Mouse (Mus musculus): ENCODE measurements at regions not wholly inside any gene's neighbourhood (a gene's known extent, or its start where the extent isn't known, plus 50 kb on each side); places are given as distances from the start of the nearest gene placed in this dataset.

DNA sequence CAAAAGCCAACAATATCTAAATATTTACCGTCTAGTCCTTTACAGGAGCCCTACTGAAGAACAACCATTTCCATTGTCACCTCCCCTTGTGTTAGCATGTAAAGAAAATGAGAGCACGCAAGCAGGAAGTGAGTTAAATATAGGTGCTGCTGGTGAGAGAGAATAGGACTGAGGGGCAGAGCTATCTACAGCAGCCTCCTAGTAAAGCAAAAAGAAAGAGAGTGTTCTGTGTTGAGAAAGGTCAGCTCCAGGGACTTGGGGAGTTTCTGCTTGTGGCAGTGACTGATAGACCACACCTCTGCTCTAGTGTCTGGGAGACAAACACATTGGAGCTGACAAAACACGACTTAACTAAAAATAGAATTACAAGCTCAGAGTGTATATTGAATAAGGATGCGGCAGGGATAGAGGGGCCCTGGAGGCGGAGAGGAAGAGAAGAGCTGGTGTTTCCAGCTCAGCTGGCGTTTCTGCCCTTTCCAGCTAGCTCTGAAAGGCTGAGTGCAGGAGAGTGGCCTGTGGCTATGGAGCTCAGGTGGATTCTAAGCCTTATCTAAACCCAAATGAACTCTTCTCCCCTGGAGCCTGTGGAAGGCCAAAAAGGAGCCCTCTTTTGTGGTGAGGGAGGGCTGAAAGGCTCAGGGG lies 752.4 kb downstream of the Utrn start:
- no peak overlapping the region for H3K27ac ChIP-seq (ENCODE audit: insufficient read depth, low read depth, low read length)
- TF ChIP-seq POLR2A (IDR thresholded peaks at IDR 0.05; ENCODE audit: low read depth, low read length) (no peak), CTCF (conservative IDR thresholded peaks at IDR 0.05; ENCODE audit: insufficient read depth, insufficient read length, low read depth, low read length) (no peak)
- no peaks in the 10 kb centered on the region for H3K27me3 ChIP-seq (replicated peaks; ENCODE audit: control insufficient read depth, insufficient read depth, low read length)
- no peak for DNase-seq
- H3K36me3 ChIP-seq (ENCODE audit: control insufficient read depth, insufficient read depth, low read length): no peaks in the 10 kb centered on the region
- no peaks in the 10 kb centered on the region for H3K4me1 ChIP-seq (ENCODE audit: control insufficient read depth, insufficient read depth, low read length)
- WGBS: 61% methylated on average over 6 of the region's 6 CpGs
- no peak overlapping the region for H3K4me3 ChIP-seq (ENCODE audit: insufficient read depth, low read depth, low read length)

- DNase-seq: no peak
- H3K27ac ChIP-seq (ENCODE audit: insufficient read depth, low read depth, low read length): no peak overlapping the region
- H3K36me3 ChIP-seq (ENCODE audit: control insufficient read depth, insufficient read depth, low read length): no peaks in the 10 kb centered on the region
- TF ChIP-seq POLR2A (IDR thresholded peaks at IDR 0.05; ENCODE audit: low read depth, low read length): no peak
- TF ChIP-seq CTCF (conservative IDR thresholded peaks at IDR 0.05; ENCODE audit: insufficient read depth, insufficient read length, low read depth, low read length): no peak
- H3K4me3 ChIP-seq (ENCODE audit: insufficient read depth, low read depth, low read length): no peak overlapping the region
- no peaks in the 10 kb centered on the region for H3K27me3 ChIP-seq (replicated peaks; ENCODE audit: control insufficient read depth, insufficient read depth, low read length)
- WGBS: 20% methylated on average over 2 of the region's 2 CpGs
- H3K4me1 ChIP-seq (ENCODE audit: control insufficient read depth, insufficient read depth, low read length): no peaks in the 10 kb centered on the region
Observed at GRCm38 (mm10) chr10:12124272-12124671, 744.9 kb downstream of the Utrn start.

GRCm38 (mm10) chr10:12129486-12129885 lies 739.7 kb downstream of the Utrn start:
- Histone ChIP-seq H3K27me3 (replicated peaks; ENCODE audit: control insufficient read depth, insufficient read depth, low read length) (no peaks in the 10 kb centered on the region), H3K4me1 (ENCODE audit: control insufficient read depth, insufficient read depth, low read length) (no peaks in the 10 kb centered on the region), H3K4me3 (ENCODE audit: insufficient read depth, low read depth, low read length) (no peak overlapping the region), H3K27ac (ENCODE audit: insufficient read depth, low read depth, low read length) (no peak overlapping the region), H3K36me3 (ENCODE audit: control insufficient read depth, insufficient read depth, low read length) (no peaks in the 10 kb centered on the region)
- no peak for DNase-seq
- TF ChIP-seq CTCF (conservative IDR thresholded peaks at IDR 0.05; ENCODE audit: insufficient read depth, insufficient read length, low read depth, low read length) (no peak), POLR2A (IDR thresholded peaks at IDR 0.05; ENCODE audit: low read depth, low read length) (no peak)
- 68% methylated on average over 3 of the region's 3 CpGs for WGBS

GRCm38 (mm10) chr10:12144691-12145090 lies 724.5 kb downstream of the Utrn start:
- TF ChIP-seq POLR2A (IDR thresholded peaks at IDR 0.05; ENCODE audit: low read depth, low read length) (no peak), CTCF (conservative IDR thresholded peaks at IDR 0.05; ENCODE audit: insufficient read depth, insufficient read length, low read depth, low read length) (no peak)
- H3K4me1 ChIP-seq (ENCODE audit: control insufficient read depth, insufficient read depth, low read length): no peaks in the 10 kb centered on the region
- no peaks in the 10 kb centered on the region for H3K27me3 ChIP-seq (replicated peaks; ENCODE audit: control insufficient read depth, insufficient read depth, low read length)
- 61% methylated on average over 1 of the region's 1 CpGs for WGBS
- H3K36me3 ChIP-seq (ENCODE audit: control insufficient read depth, insufficient read depth, low read length): no peaks in the 10 kb centered on the region
- no peak overlapping the region for H3K4me3 ChIP-seq (ENCODE audit: insufficient read depth, low read depth, low read length)
- H3K27ac ChIP-seq (ENCODE audit: insufficient read depth, low read depth, low read length): no peak overlapping the region
- no peak for DNase-seq

GRCm38 (mm10) chr10:12146942-12147537 lies 722.1 kb downstream of the Utrn start:
- Histone ChIP-seq H3K27me3 (replicated peaks; ENCODE audit: control insufficient read depth, insufficient read depth, low read length) (no peaks in the 10 kb centered on the region), H3K36me3 (ENCODE audit: control insufficient read depth, insufficient read depth, low read length) (no peaks in the 10 kb centered on the region), H3K27ac (ENCODE audit: insufficient read depth, low read depth, low read length) (no peak overlapping the region), H3K4me3 (ENCODE audit: insufficient read depth, low read depth, low read length) (no peak overlapping the region), H3K4me1 (ENCODE audit: control insufficient read depth, insufficient read depth, low read length) (no peaks in the 10 kb centered on the region)
- DNase-seq: no peak
- TF ChIP-seq CTCF (conservative IDR thresholded peaks at IDR 0.05; ENCODE audit: insufficient read depth, insufficient read length, low read depth, low read length) (no peak), POLR2A (IDR thresholded peaks at IDR 0.05; ENCODE audit: low read depth, low read length) (no peak)
- 89% methylated on average over 9 of the region's 9 CpGs for WGBS

GRCm38 (mm10) chr10:12170243-12170642 lies 698.9 kb downstream of the Utrn start:
- H3K27ac ChIP-seq (ENCODE audit: insufficient read depth, low read depth, low read length): no peak overlapping the region
- 83% methylated on average over 3 of the region's 3 CpGs for WGBS
- no peaks in the 10 kb centered on the region for H3K36me3 ChIP-seq (ENCODE audit: control insufficient read depth, insufficient read depth, low read length)
- DNase-seq: no peak
- H3K4me1 ChIP-seq (ENCODE audit: control insufficient read depth, insufficient read depth, low read length): no peaks in the 10 kb centered on the region
- H3K4me3 ChIP-seq (ENCODE audit: insufficient read depth, low read depth, low read length): no peak overlapping the region
- TF ChIP-seq POLR2A (IDR thresholded peaks at IDR 0.05; ENCODE audit: low read depth, low read length) (no peak), CTCF (conservative IDR thresholded peaks at IDR 0.05; ENCODE audit: insufficient read depth, insufficient read length, low read depth, low read length) (no peak)
- H3K27me3 ChIP-seq (replicated peaks; ENCODE audit: control insufficient read depth, insufficient read depth, low read length): no peaks in the 10 kb centered on the region

DNA sequence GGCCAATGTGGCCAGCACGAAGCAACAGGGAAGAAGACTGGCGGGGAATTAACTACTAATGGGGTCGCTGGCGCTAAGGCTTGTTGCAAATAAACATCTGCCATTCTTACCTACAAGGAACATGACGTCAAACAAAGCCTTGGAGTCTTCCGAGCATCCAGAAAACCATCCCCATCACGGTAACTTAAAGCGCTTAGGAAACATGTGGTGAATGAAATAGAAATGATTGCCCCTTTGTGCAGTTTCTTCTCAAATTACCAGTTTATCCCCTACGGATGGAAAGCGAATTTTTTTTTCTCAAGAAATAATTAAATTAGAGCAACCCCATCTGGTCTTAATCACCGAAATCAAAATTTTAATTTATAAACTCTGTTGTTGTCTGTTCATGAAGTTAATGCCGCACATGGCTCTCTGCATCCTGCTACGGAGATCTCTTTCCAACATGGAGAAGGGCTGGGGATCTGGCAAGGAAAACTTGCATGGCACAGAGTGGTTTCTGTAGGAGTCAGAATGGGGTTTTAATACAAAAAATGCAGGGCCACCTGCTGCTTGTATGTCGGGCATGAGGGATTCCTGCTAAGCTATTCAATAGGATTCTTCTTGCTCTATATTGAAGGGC lies 694.9 kb downstream of the Utrn start:
- H3K4me3 ChIP-seq (ENCODE audit: insufficient read depth, low read depth, low read length): no peak overlapping the region
- WGBS: 78% methylated on average over 14 of the region's 14 CpGs
- no peak overlapping the region for H3K27ac ChIP-seq (ENCODE audit: insufficient read depth, low read depth, low read length)
- no peaks in the 10 kb centered on the region for H3K4me1 ChIP-seq (ENCODE audit: control insufficient read depth, insufficient read depth, low read length)
- DNase-seq: no peak
- H3K36me3 ChIP-seq (ENCODE audit: control insufficient read depth, insufficient read depth, low read length): no peaks in the 10 kb centered on the region
- H3K27me3 ChIP-seq (replicated peaks; ENCODE audit: control insufficient read depth, insufficient read depth, low read length): no peaks in the 10 kb centered on the region
- TF ChIP-seq POLR2A (IDR thresholded peaks at IDR 0.05; ENCODE audit: low read depth, low read length): no peak
- no peak for TF ChIP-seq CTCF (conservative IDR thresholded peaks at IDR 0.05; ENCODE audit: insufficient read depth, insufficient read length, low read depth, low read length)

All from kidney, adult 2 months (tissue).